Mouse (Mus musculus) 3134 (cell line): ENCODE results near the gene Tpd52l1.
"Not testable (repeated sequence)": the region's sequence is repeated elsewhere in the genome, so short reads cannot be mapped to it uniquely, and the experiment has no call there.

Experiments used
- DNase-seq: peaks from one replicate; pipeline ENCODE4 v3.0.0-alpha.2; 2011; ENCODE audit warnings: low spot score; ENCODE audit not compliant: insufficient read length; ENCODE audit errors: extremely low read depth

Tpd52l1 gene

DNA sequence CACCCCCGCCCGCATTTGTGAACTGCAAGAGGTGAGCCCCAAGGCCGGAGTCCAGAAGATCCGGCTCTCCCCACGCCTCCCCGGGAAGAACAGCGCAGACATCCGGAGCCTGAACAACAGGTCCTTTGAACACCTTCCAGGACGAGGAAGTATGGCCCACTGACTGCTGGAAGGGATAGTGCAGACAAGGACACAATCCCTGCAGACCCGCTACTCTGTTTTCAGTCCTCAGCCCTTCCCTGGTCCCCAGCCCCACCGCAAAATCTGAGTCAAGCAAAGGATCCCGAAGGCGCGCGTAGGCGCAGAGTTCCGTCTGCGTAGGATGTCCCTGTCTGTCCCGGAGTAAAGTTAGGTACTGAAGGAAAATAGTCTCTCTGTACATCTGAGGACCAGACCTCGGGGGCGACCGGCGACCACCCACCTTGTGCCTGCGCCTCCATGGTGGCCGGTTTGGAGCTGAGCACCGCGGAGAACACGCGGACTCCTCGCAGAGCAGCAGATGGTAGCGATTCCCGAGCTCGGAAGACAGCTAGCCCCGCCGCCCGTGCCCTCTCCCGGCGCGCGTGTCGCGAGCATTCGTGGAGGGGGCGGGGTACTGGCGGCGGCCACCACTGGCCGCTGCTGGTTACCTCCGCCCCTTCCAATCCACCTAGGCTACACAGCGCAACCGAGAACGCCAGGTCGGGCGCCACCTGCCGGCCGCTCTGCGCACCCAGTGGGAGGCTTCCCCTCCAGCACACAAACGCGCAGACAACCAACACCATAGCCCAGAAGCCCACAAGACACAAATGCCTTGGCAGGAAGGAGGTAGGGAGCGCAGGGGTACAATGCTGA is at the start of gene Tpd52l1:
Gene Tpd52l1 (minus strand): TSS at position 668 of the 834 bp plus-strand sequence.
- DNase-seq, result no peak

- no peak for DNase-seq
Observed at GRCm38 (mm10) chr10:31494296-31494695, 48.5 kb upstream of the Tpd52l1 start.

DNA sequence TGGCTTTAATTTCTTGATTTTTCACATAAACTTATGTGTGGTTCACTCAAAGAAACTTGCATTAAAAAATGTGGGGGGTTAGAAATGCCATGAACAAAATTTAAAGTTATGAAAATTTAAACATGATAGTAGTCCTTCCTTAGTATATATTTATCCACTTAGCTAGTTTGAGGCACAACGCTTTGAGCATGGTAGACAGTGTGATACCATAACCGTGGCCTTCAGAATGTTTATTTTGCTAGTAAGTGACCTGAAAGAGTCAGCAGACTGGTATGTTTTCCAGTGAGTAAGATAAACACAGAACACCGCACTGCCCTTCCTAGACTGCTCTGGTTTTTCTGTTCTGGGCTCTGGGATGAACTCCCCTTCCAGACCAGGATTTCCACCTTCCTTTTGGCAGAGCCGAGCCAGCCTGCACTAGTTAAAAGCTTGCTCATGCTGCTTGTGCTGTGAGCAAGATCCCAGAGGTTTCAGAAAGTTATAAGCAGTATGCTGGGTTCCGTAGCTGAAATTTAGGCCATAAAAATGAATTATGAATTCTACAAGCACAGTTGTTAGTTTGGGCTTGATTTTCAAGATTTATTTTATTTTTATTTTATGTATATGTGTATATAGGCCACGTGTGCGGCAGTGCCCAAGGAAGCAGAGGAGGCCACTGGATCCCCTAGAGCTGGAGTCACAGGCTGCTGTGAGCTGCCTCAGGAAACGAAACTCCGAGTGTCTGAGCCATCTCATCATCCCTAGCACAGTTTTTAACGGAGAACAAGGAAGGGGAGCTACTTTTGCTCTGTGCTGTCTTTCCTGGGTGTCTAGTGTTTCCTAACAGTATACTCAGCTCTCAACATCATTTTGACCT is 21.5 kb upstream of the Tpd52l1 start:
- DNase-seq, result peak; percentile 59

DNA sequence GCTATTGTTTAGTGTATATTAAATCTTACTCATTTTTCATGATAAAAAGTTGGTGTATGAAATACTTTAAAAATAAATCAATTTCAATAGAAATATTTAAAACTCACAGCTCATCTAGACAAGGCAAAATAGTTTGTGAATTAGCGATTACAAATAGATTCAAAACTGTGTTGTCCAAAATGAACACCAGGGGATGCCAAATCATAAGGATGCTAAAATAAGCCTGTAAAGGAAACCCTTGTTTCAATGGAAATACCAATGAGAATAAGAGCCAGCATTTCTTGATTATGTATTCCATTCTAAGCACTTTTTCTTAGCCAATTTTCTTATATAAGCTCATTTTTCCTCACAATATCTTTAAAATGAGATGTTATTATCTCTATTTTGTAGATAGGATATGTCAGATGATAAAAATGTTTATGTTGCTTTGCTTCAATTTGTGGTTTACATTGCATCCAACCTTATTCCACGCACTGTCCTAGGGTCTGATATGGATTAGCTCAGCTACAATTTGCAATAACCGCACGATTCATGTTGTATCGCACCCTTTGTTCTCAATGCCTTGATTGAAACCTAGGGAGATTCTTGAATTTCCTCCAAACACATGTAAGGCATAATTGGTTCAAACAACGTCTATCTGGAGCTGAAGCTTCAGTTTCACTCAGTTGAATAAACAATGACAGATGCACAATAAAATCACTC is 20.2 kb upstream of the Tpd52l1 start:
- DNase-seq, result no peak

GRCm38 (mm10) chr10:31465424-31465823 is 19.7 kb upstream of the Tpd52l1 start:
- DNase-seq, result no peak

DNA sequence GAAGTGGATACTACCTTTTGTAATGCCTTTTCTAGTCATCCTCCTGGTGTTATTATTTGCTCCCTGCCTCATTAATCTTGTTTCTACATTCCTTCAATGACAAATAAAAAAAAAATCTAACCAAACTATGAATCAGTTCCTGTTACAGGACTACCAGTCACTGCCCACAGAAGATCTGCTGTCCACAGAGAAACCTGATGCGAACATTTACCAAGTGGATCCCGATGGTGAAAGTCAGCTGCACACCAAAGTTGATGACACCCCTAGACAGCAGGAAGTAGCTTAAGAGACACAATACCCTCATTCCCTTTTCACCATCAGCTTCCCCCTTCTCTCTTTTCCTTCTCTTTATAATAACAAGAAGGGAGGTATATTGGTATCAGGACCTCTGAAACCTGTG is 17.3 kb upstream of the Tpd52l1 start:
- peak; percentile 23 for DNase-seq

DNA sequence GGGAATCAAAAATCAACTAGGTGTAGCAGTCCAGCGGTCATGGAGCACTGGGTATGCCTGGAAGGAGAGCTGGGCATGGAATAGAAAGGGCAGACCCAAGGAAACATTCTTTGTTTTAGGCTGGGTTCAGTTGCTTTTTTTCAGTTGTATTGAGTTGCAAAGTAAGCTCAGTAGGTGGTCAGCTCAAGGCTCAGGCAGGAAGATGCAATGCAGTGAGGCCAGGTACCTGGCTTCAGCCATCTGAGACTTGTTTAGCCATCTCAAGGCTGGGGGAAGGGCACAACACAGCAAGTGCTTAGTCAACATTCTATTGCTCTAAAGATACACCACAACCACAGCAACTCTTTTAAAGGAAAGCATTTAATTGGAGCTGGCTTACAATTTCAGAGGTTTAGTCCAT is 11.0 kb upstream of the Tpd52l1 start:
- no peak for DNase-seq

GRCm38 (mm10) chr10:31447083-31447482 is 1.3 kb upstream of the Tpd52l1 start:
- DNase-seq, result no peak

GRCm38 (mm10) chr10:31444206-31444605 is 1.6 kb downstream of the Tpd52l1 start:
- no peak for DNase-seq

- DNase-seq, result no peak
Observed at GRCm38 (mm10) chr10:31441491-31441890, 4.3 kb downstream of the Tpd52l1 start.

GRCm38 (mm10) chr10:31436047-31436446 is 9.7 kb downstream of the Tpd52l1 start:
- no peak for DNase-seq

DNA sequence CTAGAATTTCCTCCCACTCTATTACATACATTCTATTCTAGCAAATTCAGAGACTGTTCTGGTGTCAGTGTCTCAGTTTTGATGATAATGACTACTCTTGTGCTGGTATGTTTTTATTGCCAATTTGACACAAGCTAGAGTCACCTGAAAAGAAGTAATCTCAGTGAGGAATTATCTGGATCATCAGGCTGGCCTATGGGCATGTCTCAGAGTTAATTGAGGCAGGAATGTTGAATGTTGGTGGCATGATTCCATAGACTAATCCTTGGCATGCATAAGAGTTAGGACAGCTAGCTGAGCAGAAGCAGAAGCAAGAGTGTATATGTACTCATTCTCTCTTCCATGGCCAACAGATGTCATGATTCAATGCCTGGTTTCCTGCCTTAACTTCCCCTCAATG is 27.8 kb downstream of the Tpd52l1 start:
- no peak for DNase-seq

- DNase-seq, result no peak
Observed at GRCm38 (mm10) chr10:31392990-31393389, 52.8 kb downstream of the Tpd52l1 start.

- DNase-seq, result no peak
Observed at GRCm38 (mm10) chr10:31390777-31391395, 54.9 kb downstream of the Tpd52l1 start.

- DNase-seq, result not testable (repeated sequence)
Observed at GRCm38 (mm10) chr10:31388566-31388965, 57.2 kb downstream of the Tpd52l1 start.

- DNase-seq, result not testable (repeated sequence)
Observed at GRCm38 (mm10) chr10:31370200-31370599, 75.6 kb downstream of the Tpd52l1 start.

DNA sequence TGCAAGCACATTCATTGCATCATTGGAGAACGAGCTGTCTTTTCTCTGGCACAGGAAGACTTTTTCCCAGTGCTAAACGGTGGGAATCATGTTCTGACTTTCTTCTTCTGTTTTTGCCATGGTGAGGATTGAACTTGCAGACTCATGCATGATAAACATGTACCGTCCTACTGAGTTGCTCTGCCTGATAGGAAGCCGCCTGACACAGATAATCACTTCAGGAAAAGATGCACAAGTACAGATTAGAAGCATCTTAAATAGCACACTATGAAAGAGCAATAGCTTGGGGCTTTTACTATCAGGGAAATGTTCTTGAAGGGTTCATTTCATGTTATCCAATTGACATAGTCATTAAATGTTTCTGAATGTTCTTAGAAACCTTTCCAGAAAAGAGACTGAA is 86.0 kb downstream of the Tpd52l1 start:
- DNase-seq, result no peak

- no peak for DNase-seq
Observed at GRCm38 (mm10) chr10:31354886-31355461, 90.8 kb downstream of the Tpd52l1 start.

- DNase-seq, result no peak
Observed at GRCm38 (mm10) chr10:31354141-31354540, 91.6 kb downstream of the Tpd52l1 start.

DNA sequence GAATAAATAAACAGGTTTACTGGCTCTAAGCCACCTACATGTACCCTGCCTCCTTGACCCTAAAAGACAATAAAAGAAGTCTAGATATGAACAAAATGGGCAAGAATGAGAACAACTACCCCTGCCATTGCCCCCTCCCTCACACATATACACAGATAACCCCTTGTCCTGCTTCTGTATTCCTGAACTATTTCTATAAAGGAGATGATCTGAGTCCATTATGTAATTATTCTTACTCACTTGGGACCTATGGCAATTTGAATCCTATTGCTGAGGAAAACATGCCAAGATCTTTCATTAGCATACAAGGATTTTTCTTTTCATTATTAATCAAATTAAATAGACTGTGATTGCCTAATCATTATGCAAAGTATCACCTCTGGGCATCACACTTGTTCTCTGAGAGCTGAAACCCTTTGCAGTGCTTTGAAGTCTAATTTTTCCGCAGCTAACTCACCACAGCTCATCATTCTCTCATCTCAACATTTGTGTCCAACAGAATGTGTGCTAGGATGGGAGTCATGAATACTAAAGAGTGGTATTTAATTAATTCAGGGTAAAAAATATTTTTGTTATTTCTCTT is 92.8 kb downstream of the Tpd52l1 start:
- no peak for DNase-seq
